Mouse (Mus musculus) embryonic fibroblast, embryonic 13.5 days (primary cell): ENCODE data around the gene Cap1. TPM values are rescaled to one million over a fixed set of nuclear protein-coding genes. Genes with fewer than 3 reads are reported as not detected.
"Not testable (repeated sequence)": the region's sequence is repeated elsewhere in the genome, so short reads cannot be mapped to it uniquely, and the experiment has no call there.

Source experiments
- H3K27ac ChIP-seq: 2 replicates; pipeline ENCODE4 v1.5.1; 2012; ENCODE audit warnings: low read length, control low read depth, inconsistent platforms; ENCODE audit not compliant: insufficient read depth
- H3K4me1 ChIP-seq: 2 replicates; pipeline ENCODE4 v1.6.1; 2011; ENCODE audit warnings: low read length; ENCODE audit not compliant: control insufficient read depth, insufficient read depth
- H3K4me3 ChIP-seq: 2 replicates; pipeline ENCODE4 v1.5.1; 2011; ENCODE audit warnings: mild to moderate bottlenecking, control low read depth, low read length; ENCODE audit not compliant: insufficient read depth
- CTCF ChIP-seq: IDR thresholded peaks from 2 replicates; pipeline ENCODE4 v1.5.1; 2011; ENCODE audit warnings: mild to moderate bottlenecking, control low read depth, low read length, moderate library complexity, borderline replicate concordance; ENCODE audit not compliant: insufficient read depth
- POLR2A ChIP-seq: IDR thresholded peaks from 2 replicates; pipeline ENCODE4 v1.6.1; 2011; ENCODE audit warnings: low read depth, mild to moderate bottlenecking, control low read depth, low read length, moderate library complexity
- polyA plus RNA-seq: library from polyadenylated mRNA; stranded (reverse); fragments of >200 nt; gene quantifications from 2 replicates; pipeline ENCODE4 v1.2.4, GENCODE M21; 2011; ENCODE audit warnings: low read depth; ENCODE audit not compliant: missing spikeins, insufficient read length

The Cap1 gene
- polyA plus RNA-seq, 1 experiment: 317 TPM

GRCm38 (mm10) chr4:122829339-122829738, 56.5 kb downstream of the Cap1 start:
- TF ChIP-seq POLR2A (no peak), CTCF (no peak)
- Histone ChIP-seq H3K4me3 (no peak overlapping the region), H3K27ac (no peak overlapping the region), H3K4me1 (no peaks in the 10 kb centered on the region)

DNA sequence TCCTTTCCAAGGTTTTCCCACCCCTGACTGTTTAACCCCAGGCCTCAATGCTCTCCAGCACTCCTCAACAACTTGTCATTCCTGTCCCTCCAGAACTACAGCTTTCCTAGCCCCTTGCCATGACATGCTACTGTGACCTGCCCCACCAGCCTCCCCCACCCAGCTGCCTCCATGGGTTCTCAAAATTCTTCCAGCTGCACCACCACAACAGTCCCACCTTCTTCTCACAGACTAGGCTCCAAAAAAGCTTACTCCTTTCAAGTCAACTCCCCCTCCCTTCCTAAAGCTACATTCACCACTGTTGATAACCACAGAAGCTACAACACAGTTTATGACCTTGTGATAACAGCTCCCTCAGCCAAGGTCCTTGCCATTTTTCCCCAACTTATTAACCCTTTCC, 58.2 kb downstream of the Cap1 start:
- H3K4me3 ChIP-seq: no peak overlapping the region
- TF ChIP-seq POLR2A: no peak
- no peak for TF ChIP-seq CTCF
- H3K27ac ChIP-seq: no peak overlapping the region
- H3K4me1 ChIP-seq: no peaks in the 10 kb centered on the region

DNA sequence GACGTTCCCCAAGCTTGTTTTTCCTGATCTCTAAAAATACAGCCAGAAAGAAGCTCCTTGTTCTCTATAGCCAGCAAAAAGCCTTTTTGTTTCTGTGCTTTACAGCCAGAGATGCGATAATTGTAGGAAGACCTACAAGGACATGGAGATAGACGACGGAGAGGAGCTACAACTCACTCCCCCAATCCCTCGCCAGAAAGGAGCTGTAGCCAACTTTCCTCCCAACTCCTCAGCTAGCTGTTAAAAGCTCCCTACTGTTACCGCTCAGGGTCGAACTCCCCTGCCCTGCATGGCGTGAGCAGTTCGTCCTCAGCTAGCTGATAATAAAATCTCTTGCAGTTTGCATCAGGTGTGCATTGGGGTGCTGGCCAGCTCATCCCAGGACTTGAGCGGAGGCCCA, 64.9 kb downstream of the Cap1 start:
- not testable (repeated sequence) for H3K27ac ChIP-seq, H3K4me3 ChIP-seq, H3K4me1 ChIP-seq

DNA sequence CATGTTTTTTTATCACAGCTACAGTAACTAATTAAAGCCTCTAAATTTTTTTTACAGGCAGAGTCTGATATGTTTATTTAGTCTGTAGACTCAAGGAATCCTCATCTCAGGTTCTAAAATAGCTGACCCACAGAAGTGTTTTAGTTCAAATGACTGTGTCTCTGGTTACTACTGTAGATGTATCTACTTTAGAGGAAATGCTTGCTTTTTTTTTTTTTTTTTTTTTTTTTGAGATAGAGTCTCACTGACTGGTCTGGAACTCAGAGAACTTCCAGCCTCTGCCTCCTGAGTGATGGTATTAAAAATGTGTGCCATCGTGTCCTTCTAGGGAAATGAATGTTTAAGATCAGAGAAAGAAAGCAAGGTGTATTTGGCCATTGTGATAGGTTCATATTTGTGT, 69.7 kb downstream of the Cap1 start:
- Histone ChIP-seq H3K4me1 (no peaks in the 10 kb centered on the region), H3K4me3 (no peak overlapping the region), H3K27ac (no peak overlapping the region)
- no peak for TF ChIP-seq CTCF
- TF ChIP-seq POLR2A: no peak

DNA sequence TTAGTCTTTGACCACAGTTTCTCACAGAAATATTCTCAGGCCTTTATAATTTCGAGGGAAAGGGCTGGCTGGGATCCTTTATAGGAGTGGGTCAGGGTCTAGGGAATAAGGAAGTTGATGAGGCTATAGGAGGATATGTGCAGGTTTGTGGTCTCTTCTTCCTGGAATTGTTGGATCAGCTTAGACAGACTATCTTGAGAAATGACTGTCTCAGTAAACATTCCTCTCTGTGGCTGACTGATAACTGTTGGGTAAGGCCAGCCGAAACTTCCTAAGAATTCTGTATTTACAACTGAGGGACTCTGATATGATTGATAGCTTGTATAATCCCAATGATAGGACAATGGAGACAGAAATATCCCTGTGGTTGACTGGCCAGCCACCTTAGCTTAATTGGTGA, 74.0 kb downstream of the Cap1 start:
- TF ChIP-seq POLR2A: no peak
- no peak for TF ChIP-seq CTCF
- no peak overlapping the region for H3K27ac ChIP-seq
- H3K4me3 ChIP-seq: no peak overlapping the region
- no peaks in the 10 kb centered on the region for H3K4me1 ChIP-seq

DNA sequence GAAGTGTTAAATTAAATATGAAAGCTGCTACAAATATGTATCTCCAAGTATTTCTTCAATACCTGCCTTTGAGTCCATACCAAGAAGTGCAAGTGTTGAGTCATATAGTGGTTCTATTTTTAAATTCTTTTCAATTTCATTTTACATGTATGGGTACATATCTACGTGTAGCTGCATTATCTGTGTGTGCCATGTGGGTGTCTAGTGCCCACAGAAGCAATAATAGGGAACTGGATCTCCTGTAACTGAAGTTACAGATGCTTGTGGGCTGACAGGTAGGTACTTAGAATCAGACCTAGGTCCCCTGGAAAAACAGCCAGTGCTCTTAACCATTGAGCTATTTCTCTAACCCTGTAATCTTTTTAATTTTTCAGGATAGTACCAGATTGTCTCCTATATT, 74.7 kb downstream of the Cap1 start:
- no peak overlapping the region for H3K27ac ChIP-seq
- TF ChIP-seq POLR2A: no peak
- no peak for TF ChIP-seq CTCF
- no peak overlapping the region for H3K4me3 ChIP-seq
- no peaks in the 10 kb centered on the region for H3K4me1 ChIP-seq

Other genes with a start within 250 kb of the Cap1 start
- gene 9530002B09Rik, start 196.8 kb downstream of the Cap1 start, polyA plus RNA-seq: not detected in 2 replicates
- 66.8 and 75.8 TPM in 2 replicates for gene Ppt1, start 49.8 kb downstream of the Cap1 start, polyA plus RNA-seq
- gene Mfsd2a, start 75.1 kb upstream of the Cap1 start, polyA plus RNA-seq: 2.8 and 4.3 TPM in 2 replicates
- gene Mycl, start 109.6 kb upstream of the Cap1 start, polyA plus RNA-seq: 4.1 and 7.1 TPM in 2 replicates
- 11.2 and 15.7 TPM in 2 replicates for gene Trit1, start 130.5 kb upstream of the Cap1 start, polyA plus RNA-seq
- gene Bmp8b, start 219.1 kb upstream of the Cap1 start, polyA plus RNA-seq: 0.35 and 2.9 TPM in 2 replicates
- not detected in 2 replicates for gene Oxct2b, start 230.2 kb upstream of the Cap1 start, polyA plus RNA-seq